Mouse (Mus musculus) MEL (cell line): ENCODE measurements around the gene Gm10803. TPM values are rescaled to one million over a fixed set of nuclear protein-coding genes. Genes with fewer than 3 reads are reported as not detected.

Source experiments
- DNase-seq: peaks from one replicate; pipeline ENCODE4 v3.0.0; 2011; ENCODE audit warnings: low read depth, low spot score
- H3K27ac ChIP-seq: 2 replicates; pipeline ENCODE4 v1.5.1; 2012; ENCODE audit warnings: low read depth, mild to moderate bottlenecking, control low read depth, low read length, moderate library complexity; ENCODE audit not compliant: control insufficient read depth
- H3K27me3 ChIP-seq, 2 experiments: fragments of 150-350 bp in 1 of 2; sonication (generic) in 1 of 2; 2 replicates each; pipeline ENCODE4 v1.6.1; 2012; ENCODE audit warnings: low read length in 2 of 2, mild to moderate bottlenecking in 2 of 2, improper control_type of control experiment in 1 of 2, moderate library complexity in 1 of 2; ENCODE audit not compliant: insufficient read depth in 2 of 2, control insufficient read depth in 1 of 2
- H3K36me3 ChIP-seq, 2 experiments: 2 replicates each; pipeline ENCODE4 v1.6.1; 2012 to 2014; ENCODE audit warnings: low read length in 2 of 2, improper control_type of control experiment in 1 of 2, inconsistent platforms in 1 of 2, mild to moderate bottlenecking in 1 of 2; ENCODE audit not compliant: insufficient read depth in 2 of 2, control insufficient read depth in 1 of 2
- H3K4me1 ChIP-seq, 2 experiments: fragments of 150-350 bp in 1 of 2; sonication (generic) in 1 of 2; 2 replicates each; pipeline ENCODE4 v1.6.1; 2012; ENCODE audit warnings: low read length in 2 of 2, improper control_type of control experiment in 1 of 2, mild to moderate bottlenecking in 1 of 2; ENCODE audit not compliant: insufficient read depth in 2 of 2, control insufficient read depth in 1 of 2
- H3K4me3 ChIP-seq, 2 experiments: fragments of 150-350 bp in 1 of 2; sonication (generic) in 1 of 2; 2 replicates each; pipeline ENCODE4 v1.5.1; 2012; ENCODE audit warnings: low read depth in 2 of 2, low read length in 2 of 2, mild to moderate bottlenecking in 2 of 2, moderate library complexity in 2 of 2, control low read depth in 1 of 2, improper control_type of control experiment in 1 of 2; ENCODE audit not compliant: control insufficient read depth in 1 of 2, insufficient read depth in 1 of 2
- H3K79me2 ChIP-seq: 2 replicates; pipeline ENCODE4 v1.6.1; 2012; ENCODE audit warnings: mild to moderate bottlenecking, low read length, moderate library complexity; ENCODE audit not compliant: control insufficient read depth, poor library complexity, insufficient read depth
- H3K9ac ChIP-seq: 2 replicates; pipeline ENCODE4 v1.6.1; 2012; ENCODE audit warnings: low read depth, mild to moderate bottlenecking, control low read depth, low read length, moderate library complexity; ENCODE audit not compliant: control insufficient read depth, poor library complexity, severe bottlenecking
- H3K9me3 ChIP-seq: fragments of 150-350 bp; sonication (generic); replicated peaks from 2 replicates; pipeline ENCODE4 v1.6.1; 2012; ENCODE audit warnings: mild to moderate bottlenecking, low read length, improper control_type of control experiment, moderate library complexity; ENCODE audit not compliant: insufficient read depth
- BHLHE40 ChIP-seq: IDR thresholded peaks from 2 replicates; pipeline ENCODE4 v1.6.1; 2012; ENCODE audit warnings: low read depth, mild to moderate bottlenecking, inconsistent platforms, low read length, improper control_type of control experiment, borderline replicate concordance
- CTCF ChIP-seq, 3 experiments: IDR thresholded peaks in 2 of 3; conservative IDR thresholded peaks in 1 of 3; 2 replicates each; pipeline ENCODE4 v1.5.1; 2011 to 2012; ENCODE audit warnings: low read length in 3 of 3, low read depth in 2 of 3, mild to moderate bottlenecking in 2 of 3, improper control_type of control experiment in 1 of 3, inconsistent platforms in 1 of 3, mixed read lengths in 1 of 3, moderate library complexity in 1 of 3; ENCODE audit not compliant: control insufficient read depth in 1 of 3, insufficient read depth in 1 of 3, poor library complexity in 1 of 3, severe bottlenecking in 1 of 3
- E2F4 ChIP-seq: IDR thresholded peaks from 2 replicates; pipeline ENCODE4 v1.6.1; 2011; ENCODE audit warnings: low read depth, low read length, improper control_type of control experiment, borderline replicate concordance
- ELF1 ChIP-seq: IDR thresholded peaks from 2 replicates; pipeline ENCODE4 v1.6.1; 2014; ENCODE audit warnings: low read depth, mild to moderate bottlenecking, inconsistent platforms, low read length, improper control_type of control experiment, moderate library complexity
- ETS1 ChIP-seq: IDR thresholded peaks from 2 replicates; pipeline ENCODE4 v1.6.1; 2012; ENCODE audit warnings: low read depth, mild to moderate bottlenecking, inconsistent platforms, low read length, improper control_type of control experiment, moderate library complexity
- GABPA ChIP-seq: IDR thresholded peaks from 2 replicates; pipeline ENCODE4 v1.6.1; 2012; ENCODE audit warnings: low read depth, mild to moderate bottlenecking, inconsistent platforms, low read length, improper control_type of control experiment, moderate library complexity
- GATA1 ChIP-seq: IDR thresholded peaks from 2 replicates; pipeline ENCODE4 v1.6.1; 2011; ENCODE audit warnings: low read depth, low read length, improper control_type of control experiment
- KAT2A ChIP-seq: conservative IDR thresholded peaks from 2 replicates; pipeline ENCODE4 v1.6.1; 2012; ENCODE audit warnings: low read depth, low read length, improper control_type of control experiment, inconsistent platforms
- MXI1 ChIP-seq: IDR thresholded peaks from 2 replicates; pipeline ENCODE4 v1.6.1; 2011; ENCODE audit warnings: mild to moderate bottlenecking, low read depth, low read length, improper control_type of control experiment
- NELFE ChIP-seq: IDR thresholded peaks from 2 replicates; pipeline ENCODE4 v1.6.1; 2011; ENCODE audit warnings: low read depth, low read length, improper control_type of control experiment
- POLR2A ChIP-seq, 2 experiments: IDR thresholded peaks; 2 replicates each; pipeline ENCODE4 v1.6.1; 2011 to 2012; ENCODE audit warnings: low read length in 2 of 2, mild to moderate bottlenecking in 2 of 2, control low read depth in 1 of 2, improper control_type of control experiment in 1 of 2, low read depth in 1 of 2, moderate library complexity in 1 of 2; ENCODE audit not compliant: control insufficient read depth in 1 of 2, insufficient read depth in 1 of 2, poor library complexity in 1 of 2
- POLR2AphosphoS5 ChIP-seq: IDR thresholded peaks from 2 replicates; pipeline ENCODE4 v1.6.1; 2012; ENCODE audit warnings: low read depth, borderline replicate concordance, mild to moderate bottlenecking, inconsistent platforms, low read length, moderate library complexity, mixed read lengths
- RAD21 ChIP-seq: IDR thresholded peaks from 2 replicates; pipeline ENCODE4 v1.6.1; 2011; ENCODE audit warnings: mild to moderate bottlenecking, low read depth, low read length, improper control_type of control experiment
- TAL1 ChIP-seq: IDR thresholded peaks from 2 replicates; pipeline ENCODE4 v1.6.1; 2012; ENCODE audit warnings: mild to moderate bottlenecking, inconsistent platforms, low read length, moderate library complexity, mixed read lengths
- TBP ChIP-seq: IDR thresholded peaks from 2 replicates; pipeline ENCODE4 v1.8.0; 2011; ENCODE audit warnings: low read depth, low read length, improper control_type of control experiment
- UBTF ChIP-seq: IDR thresholded peaks from 2 replicates; pipeline ENCODE4 v1.6.1; 2012; ENCODE audit warnings: low read depth, mild to moderate bottlenecking, inconsistent platforms, low read length, improper control_type of control experiment, moderate library complexity, borderline replicate concordance; ENCODE audit not compliant: insufficient read depth
- USF1 ChIP-seq: IDR thresholded peaks from 2 replicates; pipeline ENCODE4 v1.6.1; 2014; ENCODE audit warnings: low read depth, mild to moderate bottlenecking, inconsistent platforms, low read length, improper control_type of control experiment, moderate library complexity
- USF2 ChIP-seq, 2 experiments: IDR thresholded peaks; 2 replicates each; pipeline ENCODE4 v1.6.1; 2011 to 2012; ENCODE audit warnings: improper control_type of control experiment in 2 of 2, low read length in 2 of 2, borderline replicate concordance in 1 of 2, inconsistent platforms in 1 of 2, low read depth in 1 of 2, mild to moderate bottlenecking in 1 of 2; ENCODE audit not compliant: insufficient read depth in 1 of 2
- ZC3H11A ChIP-seq: IDR thresholded peaks from 2 replicates; pipeline ENCODE4 v1.6.1; 2012; ENCODE audit warnings: low read depth, mild to moderate bottlenecking, inconsistent platforms, low read length, improper control_type of control experiment
- ZMIZ1 ChIP-seq: IDR thresholded peaks from 2 replicates; pipeline ENCODE4 v1.6.1; 2012; ENCODE audit warnings: low read depth, mild to moderate bottlenecking, inconsistent platforms, low read length, improper control_type of control experiment, moderate library complexity
- polyA plus RNA-seq, 2 experiments: library from polyadenylated mRNA; stranded (reverse) in 1 of 2; unstranded in 1 of 2; fragments of >175 nt in 1 of 2; fragments of >200 nt in 1 of 2; gene quantifications; 2 replicates each; pipeline versions ENCODE4 v1.2.1 to v1.2.4; 2012; ENCODE audit warnings: low replicate concordance in 2 of 2, low read depth in 1 of 2; ENCODE audit not compliant: insufficient read length in 2 of 2, insufficient read depth in 1 of 2, missing spikeins in 1 of 2
- total RNA-seq: library from RNA; depleted of rRNA; stranded (reverse); fragments of 300-350 nt; gene quantifications from 2 replicates; pipeline ENCODE4 v1.2.3, GENCODE M21; 2012

The Gm10803 gene
- total and polyA plus RNA-seq, 3 experiments = not detected

GRCm38 (mm10) chr2:93567675-93568074, 7.3 kb downstream of the Gm10803 start:
- no peaks in the 10 kb centered on the region for H3K4me1 ChIP-seq
- no peaks in the 10 kb centered on the region for H3K36me3 ChIP-seq
- no peak for TF ChIP-seq MXI1
- TF ChIP-seq GABPA = no peak
- TF ChIP-seq BHLHE40 = no peak
- TF ChIP-seq POLR2AphosphoS5 = no peak
- TF ChIP-seq E2F4 = no peak
- no peak for TF ChIP-seq GATA1
- TF ChIP-seq TBP = no peak
- TF ChIP-seq POLR2A (IDR thresholded peaks at IDR 0.05; ENCODE audit: control insufficient read depth in 1 of 2, insufficient read depth in 1 of 2, low read depth in 1 of 2, low read length in 2 of 2, poor library complexity in 1 of 2) = no peak
- no peak for TF ChIP-seq CTCF (IDR thresholded peaks at IDR 0.05 in 2 of 3, conservative IDR thresholded peaks at IDR 0.05 in 1 of 3; ENCODE audit: control insufficient read depth in 1 of 3, insufficient read depth in 1 of 3, low read depth in 2 of 3, low read length in 3 of 3, poor library complexity in 1 of 3, severe bottlenecking in 1 of 3)
- TF ChIP-seq ZC3H11A = no peak
- no peak for TF ChIP-seq ZMIZ1
- no peak for TF ChIP-seq ELF1
- DNase-seq = no peak
- H3K27me3 ChIP-seq = peaks cover 6 to 11% of the 10 kb centered on the region in 2 experiments
- no peak overlapping the region for H3K27ac ChIP-seq
- no peak overlapping the region for H3K4me3 ChIP-seq
- H3K79me2 ChIP-seq = no peaks in the 10 kb centered on the region
- no peak overlapping the region for H3K9ac ChIP-seq
- H3K9me3 ChIP-seq = no peaks in the 10 kb centered on the region

GRCm38 (mm10) chr2:93572565-93572964, 12.2 kb downstream of the Gm10803 start:
- no peaks in the 10 kb centered on the region for H3K79me2 ChIP-seq
- TF ChIP-seq ZMIZ1 = no peak
- TF ChIP-seq ETS1 = no peak
- no peak for TF ChIP-seq POLR2AphosphoS5
- no peak for TF ChIP-seq USF2 (IDR thresholded peaks at IDR 0.05; ENCODE audit: borderline replicate concordance in 1 of 2, insufficient read depth in 1 of 2, low read depth in 1 of 2, low read length in 2 of 2)
- TF ChIP-seq KAT2A = no peak
- TF ChIP-seq ELF1 = no peak
- TF ChIP-seq USF1 = no peak
- no peak for TF ChIP-seq TBP
- no peak for TF ChIP-seq UBTF
- no peak for TF ChIP-seq RAD21
- no peak for TF ChIP-seq TAL1
- no peak for TF ChIP-seq NELFE
- no peak for TF ChIP-seq ZC3H11A
- H3K36me3 ChIP-seq = no peaks in the 10 kb centered on the region
- H3K27me3 ChIP-seq = peaks cover 12 to 13% of the 10 kb centered on the region in 2 experiments
- H3K27ac ChIP-seq = no peak overlapping the region
- H3K9me3 ChIP-seq = no peaks in the 10 kb centered on the region
- no peaks in the 10 kb centered on the region for H3K4me1 ChIP-seq
- no peak overlapping the region for H3K9ac ChIP-seq
- DNase-seq = no peak
- no peak overlapping the region for H3K4me3 ChIP-seq
